Mouse (Mus musculus) testis, postnatal 10 days (tissue): Measurements from ENCODE around the gene Tmub1.
"Not testable (repeated sequence)": the region's sequence is repeated elsewhere in the genome, so short reads cannot be mapped to it uniquely, and the experiment has no call there.

Source experiments
- DNase-seq: peaks from one replicate; pipeline ENCODE4 v3.0.0; 2021; ENCODE audit warnings: low spot score

Tmub1 gene

GRCm38 (mm10) chr5:24424004-24424781, 23.5 kb downstream of the Tmub1 start:
- no peak for DNase-seq

DNA sequence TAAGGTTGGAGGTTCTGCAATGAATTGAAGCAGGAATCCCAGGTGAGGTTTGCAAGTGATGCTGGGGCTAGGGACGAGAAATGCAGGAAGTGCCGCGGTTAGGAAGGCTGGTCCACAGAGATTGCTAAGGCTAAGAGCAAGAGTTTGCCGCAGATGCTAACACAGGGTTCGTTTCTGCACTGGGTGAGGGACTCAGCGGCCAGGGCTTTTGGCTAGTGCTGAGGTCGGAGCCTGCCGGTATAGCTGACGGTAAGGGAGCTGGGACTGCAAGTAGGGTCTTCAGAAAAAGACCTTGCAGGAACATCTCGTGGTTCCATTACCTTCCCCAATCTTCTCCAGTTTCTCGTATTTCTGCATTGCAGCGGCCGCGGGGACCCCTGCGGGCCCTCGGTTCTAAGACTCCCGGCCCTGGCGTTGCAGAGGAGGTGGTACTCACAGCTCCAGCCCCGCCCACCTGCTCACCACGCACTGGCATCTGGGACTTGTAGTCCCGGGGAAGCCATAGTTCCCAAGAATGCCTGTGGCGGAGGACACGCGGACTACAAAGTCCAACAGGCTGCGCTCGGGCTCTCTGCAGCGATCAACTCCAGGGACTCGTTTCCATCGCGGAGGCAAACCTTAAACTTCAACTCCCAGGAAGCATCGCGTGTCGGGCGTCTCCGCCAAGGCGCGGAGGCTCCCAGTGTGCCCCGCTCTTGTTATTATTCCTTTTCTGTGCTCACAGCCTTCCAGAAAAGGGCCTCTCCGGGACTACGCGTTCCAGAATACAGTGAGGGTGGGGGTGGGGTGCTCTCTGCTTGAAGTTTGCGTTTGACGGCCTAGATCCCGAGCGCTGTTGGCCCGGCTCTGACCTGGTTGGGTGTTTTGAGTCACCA, 24.3 kb downstream of the Tmub1 start, which contains the start of the genes Cdk5 and Slc4a2:
TSS of gene Cdk5 (minus strand) at position 402 of the 875 bp plus-strand sequence.
TSS of gene Slc4a2 (plus strand) at position 709 of the 875 bp plus-strand sequence.
- DNase-seq = peak; percentile 98

DNA sequence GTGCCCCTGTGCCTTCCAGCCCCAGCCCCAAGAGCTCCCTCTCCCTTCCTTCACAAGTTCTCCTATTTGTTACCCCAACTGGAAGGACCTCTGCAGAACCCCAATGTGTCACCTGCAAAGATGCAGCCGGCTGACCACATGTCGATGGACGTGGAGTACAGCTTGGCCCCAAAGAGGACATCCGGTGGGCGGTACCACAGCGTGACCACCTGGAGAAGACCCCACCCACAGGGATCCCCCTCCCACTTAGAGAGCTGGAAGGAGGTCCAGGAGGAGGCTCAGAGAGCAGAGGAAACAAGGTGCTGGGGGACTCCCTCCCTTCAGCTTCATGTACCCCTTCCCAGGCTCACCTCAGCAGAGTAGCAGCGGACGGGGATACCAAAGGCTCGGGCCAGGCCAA, 27.3 kb downstream of the Tmub1 start:
- no peak for DNase-seq

DNA sequence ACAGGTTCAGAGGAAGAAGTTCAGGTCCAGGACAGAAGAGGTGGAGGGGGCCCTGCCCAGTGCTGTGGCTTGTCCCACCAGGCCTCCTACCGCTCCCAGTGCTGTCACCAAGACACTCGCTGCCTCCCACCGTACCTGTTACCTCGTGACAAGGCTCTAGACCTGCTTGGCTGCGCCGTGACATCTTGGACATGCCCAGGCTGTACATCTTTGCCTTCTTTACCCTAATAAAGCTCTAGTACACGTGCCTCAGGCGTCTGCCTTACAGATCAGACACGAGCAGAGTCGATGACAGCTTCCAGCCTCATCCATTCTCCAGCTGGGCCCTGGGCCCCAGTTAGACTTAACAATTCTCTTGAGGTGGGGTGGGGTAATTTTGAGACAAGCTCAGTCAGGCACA, 30.1 kb downstream of the Tmub1 start:
- DNase-seq = no peak

DNA sequence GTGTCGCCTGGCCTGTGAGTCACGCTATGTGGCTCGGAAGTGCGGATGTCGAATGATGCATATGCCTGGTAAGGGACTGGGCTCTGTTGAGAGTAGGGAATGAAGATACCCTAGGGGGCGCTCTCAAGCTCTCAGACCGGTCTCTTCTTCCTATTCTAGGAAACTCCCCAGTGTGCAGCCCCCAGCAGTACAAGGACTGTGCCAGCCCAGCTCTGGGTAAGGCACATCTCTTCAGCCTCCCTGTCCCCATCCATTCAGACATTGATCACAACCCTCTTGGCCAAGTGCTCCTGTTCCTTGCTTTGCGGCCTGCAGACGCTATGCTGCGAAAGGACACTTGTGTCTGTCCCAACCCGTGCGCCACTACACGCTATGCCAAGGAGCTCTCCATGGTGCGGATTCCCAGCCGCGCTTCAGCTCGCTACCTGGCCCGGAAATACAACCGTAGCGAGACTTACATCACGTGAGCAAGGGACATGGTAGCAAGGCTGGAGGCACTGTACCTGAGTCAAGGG, 31.4 kb downstream of the Tmub1 start:
- DNase-seq = peak; percentile 83

- no peak for DNase-seq
These were observed 33.7 kb downstream of the Tmub1 start for GRCm38 (mm10) chr5:24413938-24414337.

DNA sequence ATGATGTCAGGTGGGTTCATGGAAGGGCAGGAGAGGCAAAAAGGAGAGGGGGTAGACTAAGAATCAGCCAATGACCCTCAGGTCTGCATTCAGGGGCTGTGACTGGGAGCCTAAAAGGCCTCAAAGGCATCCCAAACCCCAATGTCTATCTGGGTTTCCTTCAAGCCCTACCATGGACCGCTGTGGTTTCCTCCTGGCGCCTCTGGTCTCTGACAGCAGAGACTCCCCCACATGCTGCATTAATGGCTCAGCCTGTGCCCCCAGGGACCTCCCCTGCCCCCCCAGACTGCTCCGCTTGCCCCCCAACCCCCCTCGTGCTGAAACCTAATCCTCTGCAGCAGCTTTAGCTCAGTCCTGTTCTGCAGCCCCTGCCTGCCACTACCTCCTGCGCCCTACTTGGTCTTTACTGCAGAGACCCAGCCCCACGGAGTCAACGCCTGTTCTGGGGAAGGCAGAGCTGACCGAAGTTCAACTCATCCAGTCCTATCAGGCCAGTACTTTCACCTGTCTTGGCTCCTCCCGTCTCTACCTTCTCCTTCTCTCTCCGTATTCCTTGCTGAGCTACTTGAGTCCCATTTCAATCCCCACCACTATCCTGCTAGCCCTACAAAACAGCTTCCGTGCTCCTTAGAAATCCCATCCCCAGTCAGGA, 34.5 kb downstream of the Tmub1 start, which contains the start of gene Asic3:
TSS of gene Asic3 (plus strand) at position 351 of the 652 bp plus-strand sequence.
- DNase-seq = no peak

- DNase-seq = no peak
These were observed 35.6 kb downstream of the Tmub1 start for GRCm38 (mm10) chr5:24412063-24412462.

DNA sequence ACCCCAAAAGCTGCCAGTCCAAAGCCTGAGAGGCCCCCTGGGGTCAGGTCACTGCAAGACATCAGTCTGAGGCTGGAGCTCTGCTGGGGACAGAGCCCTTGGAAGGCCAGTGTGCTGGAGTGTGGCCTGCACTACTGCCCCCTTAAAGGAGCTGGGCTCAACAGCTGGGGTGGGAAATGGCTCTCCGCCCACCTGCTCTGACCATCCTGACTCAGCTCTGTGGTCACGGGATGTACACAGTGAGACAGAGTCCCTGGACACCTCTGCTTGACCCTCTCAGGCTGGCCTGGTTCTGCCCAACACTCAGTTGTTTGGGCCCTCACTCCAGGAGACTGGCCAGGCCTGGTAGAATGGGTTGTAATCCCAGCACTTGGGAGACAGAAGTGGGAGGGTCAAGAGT, 38.2 kb downstream of the Tmub1 start:
- no peak for DNase-seq

GRCm38 (mm10) chr5:24408651-24409050, 39.0 kb downstream of the Tmub1 start:
- no peak for DNase-seq

DNA sequence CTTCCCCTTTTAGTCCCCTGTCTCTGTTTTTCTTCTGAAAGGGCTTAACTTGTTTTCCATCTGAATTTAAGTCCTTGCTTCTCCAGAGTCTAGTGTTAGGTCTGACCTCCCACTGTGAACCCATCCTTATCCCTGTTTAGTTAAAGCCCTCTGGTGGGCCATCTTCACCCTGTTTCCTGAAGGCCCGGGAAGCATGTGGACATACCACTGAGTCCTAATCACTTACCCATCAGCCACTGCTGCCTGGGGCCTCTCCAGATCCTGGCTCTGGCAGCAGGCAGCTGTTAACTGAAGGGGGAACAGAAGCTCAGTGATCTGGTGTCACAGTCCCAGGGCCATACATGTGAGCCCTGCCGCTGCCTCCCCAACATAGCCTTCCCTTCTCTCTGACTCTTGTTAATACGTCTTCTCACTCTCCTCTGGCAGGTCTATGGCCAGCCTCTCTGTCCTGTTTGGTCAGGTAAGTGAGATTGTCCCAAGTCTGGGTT, 42.2 kb downstream of the Tmub1 start:
- DNase-seq = no peak

DNA sequence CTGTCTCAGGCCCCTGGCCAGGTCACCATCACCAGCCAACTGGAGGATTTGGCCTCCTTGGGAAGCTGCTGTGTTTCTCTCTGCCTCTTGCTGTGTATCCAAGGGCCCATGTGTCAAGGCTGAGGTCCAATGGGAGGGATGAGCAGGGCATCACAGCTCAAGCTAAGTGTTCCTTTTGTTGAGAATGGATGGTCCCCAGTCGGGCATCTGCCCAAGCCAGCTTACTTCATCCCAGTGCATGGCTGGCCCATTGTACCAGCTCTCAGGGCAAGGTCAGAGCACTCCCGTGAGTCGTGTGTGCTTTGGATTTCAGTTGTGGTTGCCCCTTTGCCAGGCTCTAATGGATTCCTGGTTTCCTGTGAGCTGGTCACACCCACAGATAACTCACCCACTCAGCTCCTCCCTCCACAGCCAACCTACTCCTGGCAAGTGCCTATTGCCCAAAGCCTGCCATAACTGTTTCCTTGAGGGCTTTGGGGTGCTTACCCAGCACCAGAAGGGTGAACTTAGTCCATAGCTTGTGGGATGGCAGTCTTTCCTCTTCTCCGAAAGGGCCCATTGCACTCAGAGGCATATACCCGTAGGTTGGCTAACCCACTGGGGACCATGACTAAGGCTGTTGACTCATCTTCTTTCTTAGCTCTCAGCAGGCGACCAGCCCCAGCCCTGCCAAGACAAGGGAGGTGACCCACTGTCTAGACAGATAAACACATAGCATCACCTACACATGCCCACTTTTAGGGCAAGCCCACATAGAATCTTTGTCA, 42.9 kb downstream of the Tmub1 start:
- DNase-seq = no peak

DNA sequence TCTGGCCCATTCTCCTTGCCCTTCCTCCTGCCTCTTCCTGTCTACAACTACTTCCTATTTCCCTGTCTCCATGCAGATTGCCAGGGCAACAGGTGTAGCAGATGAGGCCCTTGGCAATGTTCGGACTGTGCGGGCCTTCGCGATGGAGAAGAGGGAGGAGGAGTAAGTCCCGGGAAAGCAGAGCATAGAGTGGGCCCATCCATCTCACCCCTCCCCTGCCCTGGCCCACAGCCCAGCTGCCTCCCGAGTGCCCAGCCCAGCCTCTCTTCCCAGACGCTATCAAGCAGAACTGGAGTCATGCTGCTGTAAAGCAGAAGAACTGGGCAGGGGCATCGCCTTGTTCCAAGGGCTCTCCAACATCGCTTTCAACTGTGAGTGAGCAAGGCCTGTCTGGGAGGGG, 45.7 kb downstream of the Tmub1 start:
- no peak for DNase-seq

GRCm38 (mm10) chr5:24400911-24401605, 46.6 kb downstream of the Tmub1 start:
- DNase-seq = no peak

- DNase-seq = no peak
These were observed 47.3 kb downstream of the Tmub1 start for GRCm38 (mm10) chr5:24400362-24400761.

DNA sequence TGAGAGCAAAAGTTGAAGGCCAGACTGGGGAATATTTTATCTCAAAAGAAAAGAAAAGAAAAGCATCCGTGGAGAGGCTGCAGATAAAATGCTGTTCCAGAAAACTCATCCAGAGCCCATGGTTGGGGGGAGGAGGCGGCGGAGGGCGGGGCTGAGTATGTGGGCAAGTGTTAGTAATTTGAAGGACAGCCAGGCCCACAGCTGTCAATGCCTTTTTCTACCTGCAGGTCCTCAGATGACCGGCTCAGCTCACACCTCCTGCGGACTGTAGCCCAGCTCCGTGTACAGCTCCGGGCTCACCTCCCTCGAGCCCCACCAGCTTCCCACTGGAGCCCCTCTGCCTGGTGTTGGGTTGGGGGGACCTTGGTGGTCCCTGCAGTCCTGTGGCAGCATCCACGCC, 48.0 kb downstream of the Tmub1 start:
- no peak for DNase-seq

GRCm38 (mm10) chr5:24396254-24396653, 51.4 kb downstream of the Tmub1 start:
- DNase-seq = not testable (repeated sequence)
